Mouse (Mus musculus): ENCODE measurements at regions not wholly inside any gene's neighbourhood (a gene's known extent, or its start where the extent isn't known, plus 50 kb on each side); places are given as distances from the start of the nearest gene placed in this dataset.

GRCm38 (mm10) chr1:165086131-165086530 lies 74.4 kb downstream of the Tbx19 start:
- ATAC-seq, result no peak

GRCm38 (mm10) chr1:165084753-165085152 lies 75.8 kb downstream of the Tbx19 start:
- peak; percentile 85 for ATAC-seq

- no peak for ATAC-seq
Measured at GRCm38 (mm10) chr1:165084179-165084578, 76.4 kb downstream of the Tbx19 start.

- no peak for ATAC-seq
Measured at GRCm38 (mm10) chr1:165080351-165080750, 80.2 kb downstream of the Tbx19 start.

- no peak for ATAC-seq
Measured at GRCm38 (mm10) chr1:165077313-165077712, 83.3 kb downstream of the Tbx19 start.

GRCm38 (mm10) chr1:165075301-165076082 lies 85.1 kb downstream of the Tbx19 start:
- peak; percentile 88 for ATAC-seq

GRCm38 (mm10) chr1:165071831-165072491 lies 88.6 kb downstream of the Tbx19 start:
- ATAC-seq, result no peak

GRCm38 (mm10) chr1:165064981-165065380 lies 95.6 kb downstream of the Tbx19 start:
- ATAC-seq, result no peak

GRCm38 (mm10) chr1:165062813-165063492 lies 97.6 kb downstream of the Tbx19 start:
- ATAC-seq, result peak; percentile 74

GRCm38 (mm10) chr1:165061420-165061819 lies 99.2 kb downstream of the Tbx19 start:
- ATAC-seq, result no peak

GRCm38 (mm10) chr1:165054245-165054644 lies 106.3 kb downstream of the Tbx19 start:
- ATAC-seq, result no peak

GRCm38 (mm10) chr1:165051294-165051693 lies 109.3 kb downstream of the Tbx19 start:
- ATAC-seq, result no peak

- no peak for ATAC-seq
Measured at GRCm38 (mm10) chr1:165050176-165050575, 110.4 kb downstream of the Tbx19 start.

DNA sequence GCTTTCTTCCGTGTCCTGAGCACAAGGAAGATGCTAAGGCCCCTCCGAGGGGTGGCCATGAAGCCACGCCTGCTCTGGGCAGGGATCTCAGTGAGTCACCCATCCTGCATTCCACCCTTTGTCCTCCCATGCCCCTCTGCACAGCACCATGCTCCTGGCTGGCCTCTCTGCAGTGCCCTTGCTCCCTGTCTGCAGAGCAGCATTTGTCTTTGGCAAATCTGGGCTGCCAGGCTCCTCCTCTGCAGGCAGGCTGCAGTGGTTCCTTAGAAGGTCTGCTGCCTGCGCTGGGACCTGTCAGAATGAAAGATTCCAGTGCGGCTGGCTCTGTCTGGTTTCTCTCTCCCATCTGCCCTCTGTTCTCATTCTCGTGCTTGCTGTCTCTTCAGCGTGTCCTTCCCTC lies 111.3 kb upstream of the Xcl1 start:
- no peak for ATAC-seq

- no peak for ATAC-seq
Measured at GRCm38 (mm10) chr1:165046056-165046455, 110.7 kb upstream of the Xcl1 start.

GRCm38 (mm10) chr1:165043361-165043760 lies 108.0 kb upstream of the Xcl1 start:
- no peak for ATAC-seq

DNA sequence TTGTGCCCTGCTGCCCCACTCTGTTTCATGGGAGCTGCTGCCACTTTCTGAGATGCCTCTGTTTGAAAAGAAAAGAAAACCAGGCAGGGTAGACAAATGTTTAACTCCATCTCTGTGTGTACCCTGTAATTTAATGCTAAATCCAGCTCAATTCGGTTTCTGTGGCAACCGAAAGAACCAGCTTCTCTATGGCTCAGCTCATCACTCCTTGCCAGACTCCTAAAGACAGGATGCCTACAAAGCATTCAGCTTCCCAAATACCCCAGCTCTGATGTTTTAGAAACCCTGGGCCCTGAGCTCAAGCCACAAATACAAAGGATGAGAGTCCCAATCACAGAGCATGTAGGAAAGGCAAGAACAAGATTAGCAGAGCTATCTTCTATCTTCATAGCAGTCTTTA lies 106.8 kb upstream of the Xcl1 start:
- ATAC-seq, result no peak

GRCm38 (mm10) chr1:165036631-165037030 lies 101.3 kb upstream of the Xcl1 start:
- ATAC-seq, result no peak

GRCm38 (mm10) chr1:165035618-165036017 lies 100.3 kb upstream of the Xcl1 start:
- peak; percentile 75 for ATAC-seq

DNA sequence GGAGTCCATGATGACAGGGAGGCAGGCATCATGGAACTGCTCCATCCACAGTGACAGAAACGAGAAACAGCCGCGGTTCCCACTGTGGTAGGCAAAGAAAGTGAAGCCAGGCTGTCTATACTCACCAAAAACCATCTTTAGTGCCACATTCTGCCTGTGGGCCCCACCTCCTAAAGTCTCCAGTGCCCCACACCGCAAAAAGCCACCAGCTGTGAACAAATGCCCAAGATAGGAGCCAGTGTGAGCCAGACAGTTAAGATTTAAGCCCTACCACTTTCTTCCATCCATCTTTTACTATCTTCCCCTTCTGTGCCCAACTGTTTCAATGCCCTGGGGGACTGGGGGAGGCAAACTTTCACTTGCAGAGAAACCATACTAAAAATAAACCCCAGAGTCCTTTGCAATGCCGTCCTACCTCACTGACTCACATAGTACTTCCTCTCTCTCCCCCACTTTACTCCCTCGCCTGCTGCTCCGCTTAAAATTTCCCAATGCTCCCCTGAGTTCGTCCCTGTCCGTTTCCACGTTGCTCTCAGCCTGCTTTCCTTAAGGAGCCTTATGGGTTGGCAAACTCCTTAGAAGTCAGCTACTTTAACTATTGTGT lies 85.7 kb upstream of the Xcl1 start:
- ATAC-seq, result no peak

- ATAC-seq, result no peak
Measured at GRCm38 (mm10) chr1:165018692-165019309, 83.5 kb upstream of the Xcl1 start.

DNA sequence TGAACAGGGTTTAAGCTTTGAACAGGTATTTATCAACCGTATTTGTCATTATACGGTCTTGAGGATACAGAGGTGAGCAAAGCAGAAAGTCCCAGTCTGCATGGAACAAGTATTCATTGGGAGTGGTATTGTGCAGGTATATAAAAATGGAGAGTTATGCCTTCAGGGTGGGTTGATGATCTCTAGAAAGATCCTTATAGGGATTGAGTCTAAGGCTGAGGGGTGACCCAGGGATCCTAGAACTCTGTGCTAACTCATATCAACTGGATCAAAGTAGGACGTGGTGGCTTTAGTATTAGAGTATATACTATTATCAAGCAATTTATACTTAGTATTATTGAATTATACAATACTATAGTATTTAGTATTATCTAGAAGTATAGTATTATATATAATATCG lies 82.9 kb upstream of the Xcl1 start:
- ATAC-seq, result no peak

- no peak for ATAC-seq
Measured at GRCm38 (mm10) chr1:165017793-165018192, 82.5 kb upstream of the Xcl1 start.

Data from inflammation-experienced regulatory T-cells, adult 6 months (primary cell).